Mouse (Mus musculus) CH12.LX (cell line): ENCODE data around the gene Psmd14.

Experiments
- CHD2 ChIP-seq: IDR thresholded peaks from 2 replicates; pipeline ENCODE4 v1.6.1; 2011; ENCODE audit warnings: low read length, improper control_type of control experiment
- CTCF ChIP-seq, 2 experiments: IDR thresholded peaks in 1 of 2; conservative IDR thresholded peaks in 1 of 2; 2 replicates each; pipeline ENCODE4 v1.5.1; 2011 to 2012; ENCODE audit warnings: low read depth in 2 of 2, low read length in 2 of 2, improper control_type of control experiment in 1 of 2, inconsistent platforms in 1 of 2, mild to moderate bottlenecking in 1 of 2, moderate library complexity in 1 of 2
- HCFC1 ChIP-seq: IDR thresholded peaks from 2 replicates; pipeline ENCODE4 v1.6.1; 2012; ENCODE audit warnings: low read depth, mild to moderate bottlenecking, inconsistent platforms, low read length, improper control_type of control experiment
- MAX ChIP-seq: IDR thresholded peaks from 2 replicates; pipeline ENCODE4 v1.6.1; 2011; ENCODE audit warnings: low read length, improper control_type of control experiment
- POLR2A ChIP-seq: IDR thresholded peaks from 2 replicates; pipeline ENCODE4 v1.6.1; 2011; ENCODE audit warnings: low read depth, mild to moderate bottlenecking, improper control_type of control experiment, low read length
- USF1 ChIP-seq: IDR thresholded peaks from 2 replicates; pipeline ENCODE4 v1.6.1; 2014; ENCODE audit warnings: low read depth, mild to moderate bottlenecking, inconsistent platforms, low read length, improper control_type of control experiment
- USF2 ChIP-seq: conservative IDR thresholded peaks from 2 replicates; pipeline ENCODE4 v1.6.1; 2011; ENCODE audit warnings: low read depth, low read length, improper control_type of control experiment
- ZMIZ1 ChIP-seq: IDR thresholded peaks from 2 replicates; pipeline ENCODE4 v1.6.1; 2012; ENCODE audit warnings: low read depth, mild to moderate bottlenecking, inconsistent platforms, low read length, improper control_type of control experiment

DNA sequence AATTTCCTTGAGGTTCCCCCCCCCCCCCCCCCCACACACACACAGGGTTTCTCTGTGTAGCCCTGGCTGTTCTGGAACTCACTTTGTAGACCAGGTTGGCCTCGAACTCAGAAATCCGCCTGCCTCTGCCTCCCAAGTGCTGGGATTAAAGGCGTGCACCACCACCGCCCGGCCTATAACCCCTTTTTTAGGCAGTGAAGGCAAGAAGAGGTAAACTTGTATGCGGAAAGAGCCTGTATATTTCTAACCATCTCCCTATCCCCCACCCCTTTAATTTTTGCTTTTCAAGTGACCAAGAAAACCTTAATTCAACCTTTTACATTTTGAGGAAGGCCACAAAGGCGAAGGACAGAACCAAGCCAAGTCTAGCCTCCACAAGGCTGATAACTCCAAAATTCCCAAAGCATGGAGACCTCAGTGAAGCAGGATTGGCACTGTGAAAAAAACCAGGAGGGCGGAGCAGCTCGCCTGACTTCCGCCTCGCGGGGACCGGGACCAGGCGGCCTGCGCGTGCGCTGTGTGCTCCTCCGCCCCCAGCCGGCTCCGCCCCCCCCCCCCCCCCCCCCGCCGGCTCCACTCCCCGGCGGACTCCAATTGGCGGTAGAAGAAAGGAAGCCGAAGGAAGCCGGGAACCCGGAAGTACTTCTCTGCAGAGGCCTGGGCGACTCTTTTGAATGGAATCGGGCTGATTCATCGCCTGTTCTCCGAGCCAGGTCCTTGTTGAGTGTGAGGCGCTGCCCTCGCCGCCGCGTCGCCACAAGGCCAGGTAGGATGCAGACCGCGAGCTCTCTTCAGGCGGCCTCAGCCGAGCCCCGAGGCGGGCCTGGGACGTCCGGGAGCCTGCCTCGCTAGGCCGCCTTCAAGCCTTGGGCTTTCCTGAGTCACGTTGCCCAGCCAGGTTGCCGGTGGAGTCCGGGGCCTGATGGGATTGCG is at the start of gene Psmd14:
- TF ChIP-seq USF2 (no peak), CTCF (conservative IDR thresholded peaks at IDR 0.05 in 1 of 2, IDR thresholded peaks at IDR 0.05 in 1 of 2; ENCODE audit: low read depth in 2 of 2, low read length in 2 of 2) (no peak), USF1 (no peak), CHD2 (no peak), POLR2A (peak; percentile 77), MAX (no peak), HCFC1 (peak; percentile 76), ZMIZ1 (no peak)
